Mouse (Mus musculus): ENCODE measurements around the gene Dbnl. TPM values are rescaled to one million over a fixed set of nuclear protein-coding genes. Genes with fewer than 3 reads are reported as not detected.
"Not testable (repeated sequence)": the region's sequence is repeated elsewhere in the genome, so short reads cannot be mapped to it uniquely, and the experiment has no call there.

Gene Dbnl
- polyA plus RNA-seq, 1 experiment: 136 TPM

DNA sequence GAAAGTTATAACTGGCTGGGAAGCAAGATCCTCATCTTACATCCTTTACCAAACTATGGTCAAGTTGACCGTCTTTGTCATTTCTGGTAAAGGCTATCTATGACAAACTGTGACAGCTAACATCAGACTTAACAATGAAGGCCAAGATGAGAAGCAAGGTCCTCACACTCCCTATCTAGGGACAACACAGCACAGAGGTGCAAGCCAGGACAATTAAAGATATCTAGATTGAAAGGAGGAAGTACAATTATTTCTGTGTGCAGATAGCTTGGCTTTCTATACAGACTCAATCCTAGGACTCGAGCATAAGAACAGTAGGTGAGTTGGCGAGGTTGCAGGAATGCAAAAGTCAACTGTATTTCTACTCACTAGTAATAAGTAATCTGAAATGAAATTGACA, 17.4 kb downstream of the Dbnl start:
- no peak overlapping the region for H3K27ac ChIP-seq (ENCODE audit: control insufficient read depth, insufficient read depth, low read length)
- no peak overlapping the region for H3K4me3 ChIP-seq (ENCODE audit: control insufficient read depth, insufficient read depth, low read length)
- H3K4me1 ChIP-seq (replicated peaks; ENCODE audit: control insufficient read depth, insufficient read depth, low read length): peaks cover 14% of the 10 kb centered on the region
- DNase-seq: no peak
- no peaks in the 10 kb centered on the region for H3K27me3 ChIP-seq (ENCODE audit: control insufficient read depth, insufficient read depth, low read length)
- 90% methylated on average over 3 of the region's 3 CpGs for WGBS
- H3K36me3 ChIP-seq (ENCODE audit: control insufficient read depth, insufficient read depth, low read length): peaks cover 3% of the 10 kb centered on the region; the same call in 1 of the 2 replicates
- TF ChIP-seq POLR2A (IDR thresholded peaks at IDR 0.05; ENCODE audit: control insufficient read depth, extremely low read depth, insufficient read depth, low read length, poor library complexity): no peak
- no peak for TF ChIP-seq CTCF (IDR thresholded peaks at IDR 0.05; ENCODE audit: borderline replicate concordance, control insufficient read depth, extremely low read depth, insufficient read depth, low read length, poor library complexity)

DNA sequence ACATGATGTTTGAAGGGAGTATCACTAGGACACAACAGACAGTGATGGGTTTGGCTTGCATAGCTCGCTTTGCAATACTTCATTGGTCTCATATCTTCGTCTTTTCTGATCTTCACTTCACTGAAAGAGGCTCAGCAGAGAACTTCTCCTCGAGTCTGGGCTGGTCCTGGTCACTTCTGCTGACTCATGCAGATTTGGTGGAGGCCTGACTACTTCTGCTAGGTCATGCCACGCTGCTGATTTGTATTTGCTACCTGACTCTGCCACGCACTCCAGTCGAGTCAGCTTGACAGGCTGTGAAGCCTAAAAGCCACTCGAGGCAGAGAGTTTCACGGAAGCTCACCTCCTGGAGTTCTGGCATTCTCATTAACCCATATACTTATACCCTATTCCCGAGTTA, 19.7 kb downstream of the Dbnl start:
- Histone ChIP-seq H3K36me3 (ENCODE audit: control insufficient read depth, insufficient read depth, low read length) (no peaks in the 10 kb centered on the region), H3K4me1 (replicated peaks; ENCODE audit: control insufficient read depth, insufficient read depth, low read length) (peaks cover 8% of the 10 kb centered on the region), H3K27me3 (ENCODE audit: control insufficient read depth, insufficient read depth, low read length) (no peaks in the 10 kb centered on the region), H3K27ac (ENCODE audit: control insufficient read depth, insufficient read depth, low read length) (no peak overlapping the region), H3K4me3 (ENCODE audit: control insufficient read depth, insufficient read depth, low read length) (no peak overlapping the region)
- TF ChIP-seq POLR2A (IDR thresholded peaks at IDR 0.05; ENCODE audit: control insufficient read depth, extremely low read depth, insufficient read depth, low read length, poor library complexity) (no peak), CTCF (IDR thresholded peaks at IDR 0.05; ENCODE audit: borderline replicate concordance, control insufficient read depth, extremely low read depth, insufficient read depth, low read length, poor library complexity) (no peak)
- no peak for DNase-seq
- 88% methylated on average over 9 of the region's 9 CpGs for WGBS

DNA sequence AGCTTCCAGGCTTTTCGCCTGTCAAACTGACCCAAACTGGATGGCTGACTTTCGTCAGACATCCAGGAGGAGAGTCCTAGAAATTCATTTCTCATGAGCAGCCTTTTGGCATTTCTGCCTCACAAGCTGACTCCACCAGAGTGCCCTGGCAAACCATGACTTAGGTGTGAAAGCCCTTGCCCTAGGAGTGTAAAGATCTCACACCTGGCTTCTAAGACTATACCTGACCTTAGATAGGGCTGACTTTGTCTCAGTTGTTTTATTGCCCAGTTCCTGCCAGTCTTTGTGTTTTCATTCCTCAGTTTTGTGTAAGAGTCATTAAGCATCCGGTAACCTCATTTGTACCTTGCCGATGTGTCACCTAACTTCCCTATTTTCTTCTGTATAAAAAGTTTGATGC, 21.2 kb downstream of the Dbnl start:
- H3K36me3 ChIP-seq (ENCODE audit: control insufficient read depth, insufficient read depth, low read length); H3K4me3 ChIP-seq (ENCODE audit: control insufficient read depth, insufficient read depth, low read length); H3K4me1 ChIP-seq (replicated peaks; ENCODE audit: control insufficient read depth, insufficient read depth, low read length); H3K27me3 ChIP-seq (ENCODE audit: control insufficient read depth, insufficient read depth, low read length); DNase-seq; H3K27ac ChIP-seq (ENCODE audit: control insufficient read depth, insufficient read depth, low read length): not testable (repeated sequence)
- 72% methylated on average over 4 of the region's 4 CpGs for WGBS

DNA sequence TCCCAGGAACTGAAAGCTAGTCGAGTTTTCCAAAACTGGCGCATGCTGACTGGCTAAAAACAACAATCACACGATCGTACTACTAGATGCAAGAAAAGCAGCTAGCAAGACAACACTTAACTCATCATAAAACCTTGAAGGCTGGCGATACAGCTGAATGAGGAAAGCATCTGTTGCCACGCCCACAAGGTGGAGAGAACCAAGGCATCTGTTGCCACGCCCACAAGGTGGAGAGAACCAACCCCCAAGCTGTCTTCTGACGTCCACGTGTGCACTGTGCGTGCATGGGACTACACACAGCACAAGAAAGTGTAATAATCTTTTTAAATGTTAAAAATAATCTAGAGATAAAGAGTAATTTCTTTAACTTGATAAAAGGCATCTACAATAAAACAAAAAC, 25.1 kb downstream of the Dbnl start:
- WGBS: 90% methylated on average over 10 of the region's 10 CpGs

DNA sequence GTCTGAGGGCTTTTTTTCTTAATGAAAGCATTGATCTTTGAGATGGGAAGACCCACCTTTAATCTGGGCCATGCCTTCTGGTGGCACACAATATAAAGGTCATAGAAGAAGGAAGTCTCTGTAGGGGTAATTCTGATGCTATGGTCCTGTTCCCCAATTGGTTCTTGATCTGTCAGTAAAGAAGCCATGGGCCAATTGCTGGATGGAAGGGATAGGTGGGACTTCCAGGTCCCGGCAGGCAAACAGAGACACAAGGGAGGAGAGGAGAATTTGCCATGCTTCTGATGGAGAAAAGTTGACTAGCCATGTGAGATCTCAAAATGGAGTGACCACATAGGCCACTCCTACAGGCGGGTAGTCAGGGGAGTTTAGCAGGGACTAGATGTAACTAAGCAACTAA, 30.9 kb downstream of the Dbnl start:
- no peak for TF ChIP-seq POLR2A (IDR thresholded peaks at IDR 0.05; ENCODE audit: control insufficient read depth, extremely low read depth, insufficient read depth, low read length, poor library complexity)
- TF ChIP-seq CTCF (IDR thresholded peaks at IDR 0.05; ENCODE audit: borderline replicate concordance, control insufficient read depth, extremely low read depth, insufficient read depth, low read length, poor library complexity): no peak

More for the DNA sequence above, 25.1 kb downstream of the Dbnl start:
- TF ChIP-seq CTCF (IDR thresholded peaks at IDR 0.05; ENCODE audit: borderline replicate concordance, control insufficient read depth, extremely low read depth, insufficient read depth, low read length, poor library complexity) (no peak), POLR2A (IDR thresholded peaks at IDR 0.05; ENCODE audit: control insufficient read depth, extremely low read depth, insufficient read depth, low read length, poor library complexity) (no peak)
- Histone ChIP-seq H3K27me3 (ENCODE audit: control insufficient read depth, insufficient read depth, low read length) (no peaks in the 10 kb centered on the region), H3K27ac (ENCODE audit: control insufficient read depth, insufficient read depth, low read length) (no peak overlapping the region), H3K4me1 (replicated peaks; ENCODE audit: control insufficient read depth, insufficient read depth, low read length) (no peaks in the 10 kb centered on the region), H3K36me3 (ENCODE audit: control insufficient read depth, insufficient read depth, low read length) (no peaks in the 10 kb centered on the region), H3K4me3 (ENCODE audit: control insufficient read depth, insufficient read depth, low read length) (no peak overlapping the region)
- no peak for DNase-seq

DNA sequence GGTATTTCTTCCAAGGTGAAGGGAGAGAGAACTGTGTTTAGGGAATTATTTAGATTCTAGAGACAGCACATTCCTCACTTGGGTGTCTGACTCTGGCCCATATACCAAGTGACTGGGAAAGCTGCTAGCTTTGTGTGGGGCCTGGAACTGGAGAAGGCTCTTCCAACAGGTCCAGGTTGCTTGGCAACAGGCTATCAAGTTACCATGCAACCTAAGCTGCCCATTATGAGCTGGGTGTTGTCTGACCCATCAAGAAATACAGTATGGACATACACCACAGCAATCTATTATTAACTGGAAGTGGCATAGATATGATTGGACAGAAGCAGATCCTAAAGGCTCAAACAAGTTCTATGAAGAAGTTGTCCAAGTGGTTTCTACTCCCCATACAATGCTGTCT, 37.1 kb downstream of the Dbnl start:
- no peaks in the 10 kb centered on the region for H3K27me3 ChIP-seq (ENCODE audit: control insufficient read depth, insufficient read depth, low read length)
- H3K4me1 ChIP-seq (replicated peaks; ENCODE audit: control insufficient read depth, insufficient read depth, low read length): peaks cover 7% of the 10 kb centered on the region
- TF ChIP-seq POLR2A (IDR thresholded peaks at IDR 0.05; ENCODE audit: control insufficient read depth, extremely low read depth, insufficient read depth, low read length, poor library complexity) (no peak), CTCF (IDR thresholded peaks at IDR 0.05; ENCODE audit: borderline replicate concordance, control insufficient read depth, extremely low read depth, insufficient read depth, low read length, poor library complexity) (no peak)
- no peak overlapping the region for H3K4me3 ChIP-seq (ENCODE audit: control insufficient read depth, insufficient read depth, low read length)
- DNase-seq: no peak
- H3K27ac ChIP-seq (ENCODE audit: control insufficient read depth, insufficient read depth, low read length): no peak overlapping the region
- peaks cover 4% of the 10 kb centered on the region; the same call in 1 of the 2 replicates for H3K36me3 ChIP-seq (ENCODE audit: control insufficient read depth, insufficient read depth, low read length)

More for the DNA sequence above, 30.9 kb downstream of the Dbnl start:
- Histone ChIP-seq H3K4me3 (ENCODE audit: control insufficient read depth, insufficient read depth, low read length) (no peak overlapping the region), H3K27ac (ENCODE audit: control insufficient read depth, insufficient read depth, low read length) (no peak overlapping the region), H3K27me3 (ENCODE audit: control insufficient read depth, insufficient read depth, low read length) (no peaks in the 10 kb centered on the region), H3K36me3 (ENCODE audit: control insufficient read depth, insufficient read depth, low read length) (no peaks in the 10 kb centered on the region), H3K4me1 (replicated peaks; ENCODE audit: control insufficient read depth, insufficient read depth, low read length) (no peaks in the 10 kb centered on the region)
- no peak for DNase-seq
- 85% methylated on average over 2 of the region's 2 CpGs for WGBS

DNA sequence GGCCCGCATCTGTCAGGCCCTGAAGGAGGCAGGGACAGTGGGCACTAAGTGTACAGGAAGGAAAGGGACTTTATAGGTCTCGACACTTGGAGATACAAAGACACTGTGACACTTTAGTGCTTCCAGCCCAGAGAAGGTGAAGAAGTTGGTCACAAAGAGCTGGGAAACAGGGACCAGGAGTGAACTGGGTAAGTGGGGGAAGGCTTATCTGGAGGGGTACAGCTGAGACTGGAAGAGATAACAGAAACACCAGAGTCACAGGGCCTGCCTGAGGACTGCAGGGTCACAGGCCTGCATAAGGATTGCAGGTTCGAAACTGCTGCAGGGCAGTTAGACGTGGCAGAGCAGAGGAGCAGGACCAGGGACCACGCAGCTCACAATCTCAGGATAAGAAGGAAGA, 39.6 kb downstream of the Dbnl start:
- H3K4me3 ChIP-seq (ENCODE audit: control insufficient read depth, insufficient read depth, low read length): no peak overlapping the region

More for the DNA sequence above, 39.6 kb downstream of the Dbnl start:
- Histone ChIP-seq H3K27ac (ENCODE audit: control insufficient read depth, insufficient read depth, low read length) (no peak overlapping the region), H3K36me3 (ENCODE audit: control insufficient read depth, insufficient read depth, low read length) (peaks cover 4% of the 10 kb centered on the region; the same call in 1 of the 2 replicates), H3K27me3 (ENCODE audit: control insufficient read depth, insufficient read depth, low read length) (no peaks in the 10 kb centered on the region), H3K4me1 (replicated peaks; ENCODE audit: control insufficient read depth, insufficient read depth, low read length) (peaks cover 7% of the 10 kb centered on the region)
- 99% methylated on average over 5 of the region's 5 CpGs for WGBS
- DNase-seq: no peak
- TF ChIP-seq CTCF (IDR thresholded peaks at IDR 0.05; ENCODE audit: borderline replicate concordance, control insufficient read depth, extremely low read depth, insufficient read depth, low read length, poor library complexity) (no peak), POLR2A (IDR thresholded peaks at IDR 0.05; ENCODE audit: control insufficient read depth, extremely low read depth, insufficient read depth, low read length, poor library complexity) (no peak)

Measured in thymus, adult 2 months (tissue).